Mouse (Mus musculus): ENCODE measurements around the gene Fcgrt. TPM values are rescaled to one million over a fixed set of nuclear protein-coding genes. Genes with fewer than 3 reads are reported as not detected.
"Not testable (repeated sequence)": the region's sequence is repeated elsewhere in the genome, so short reads cannot be mapped to it uniquely, and the experiment has no call there.

Fcgrt gene
- 138 and 143 TPM in 2 replicates for polyA plus RNA-seq (2015; fragmentation: Nextera tagmentation; extraction: Ambion mirVana)

GRCm38 (mm10) chr7:45103652-45104180, at the start of gene Fcgrt:
Gene Fcgrt (minus strand): TSS chr7:45103851.
- peak; percentile 99 for DNase-seq (ENCODE audit: low spot score)
- WGBS: 6% methylated on average over 7 of the region's 7 CpGs
- Histone ChIP-seq H3K4me2 (replicated peaks; ENCODE audit: low read depth, low read length) (peak within 1 kb of the TSS; percentile 69), H3K4me1 (ENCODE audit: insufficient read depth, low read depth, low read length) (peaks cover 4% of the 10 kb centered on the region; the same call in 1 of the 2 replicates), H3K9ac (replicated peaks; ENCODE audit: low read depth) (peak within 1 kb of the TSS; percentile 60), H3K9me3 (ENCODE audit: low read length) (no peaks in the 10 kb centered on the region), H3K27ac (ENCODE audit: low read length) (peak within 1 kb of the TSS; percentile 91), H3K4me3 (ENCODE audit: low read depth, low read length) (peak within 1 kb of the TSS; percentile 49), H3K27me3 (replicated peaks; ENCODE audit: insufficient read depth, low read length) (no peaks in the 10 kb centered on the region), H3K36me3 (ENCODE audit: insufficient read depth, low read length) (no peaks in the 10 kb centered on the region)
- TF ChIP-seq EP300 (IDR thresholded peaks at IDR 0.05): peak; percentile 54; the same call in 1 of the 2 replicates
- 0 out of 2 replicates have a peak, but pooled peaks have one; percentile 17 for TF ChIP-seq CTCF (IDR thresholded peaks at IDR 0.05)
- peak; percentile 99 for ATAC-seq

GRCm38 (mm10) chr7:45153052-45153451, 49.4 kb upstream of the Fcgrt start:
- H3K4me3 ChIP-seq (ENCODE audit: low read depth, low read length); H3K9ac ChIP-seq (replicated peaks; ENCODE audit: low read depth): not testable (repeated sequence)

GRCm38 (mm10) chr7:45151303-45151702, 47.7 kb upstream of the Fcgrt start:
- Histone ChIP-seq H3K4me3 (ENCODE audit: low read depth, low read length) (no peak overlapping the region), H3K9ac (replicated peaks; ENCODE audit: low read depth) (no peak overlapping the region), H3K36me3 (ENCODE audit: insufficient read depth, low read length) (no peaks in the 10 kb centered on the region), H3K9me3 (ENCODE audit: low read length) (no peaks in the 10 kb centered on the region), H3K4me1 (ENCODE audit: insufficient read depth, low read depth, low read length) (no peaks in the 10 kb centered on the region), H3K4me2 (replicated peaks; ENCODE audit: low read depth, low read length) (no peak overlapping the region), H3K27ac (ENCODE audit: low read length) (peak overlapping the region; percentile 22; the same call in 1 of the 2 replicates), H3K27me3 (replicated peaks; ENCODE audit: insufficient read depth, low read length) (no peaks in the 10 kb centered on the region)
- DNase-seq (ENCODE audit: low spot score) (peak; percentile 64), ATAC-seq (no peak)
- TF ChIP-seq EP300 (IDR thresholded peaks at IDR 0.05) (no peak), CTCF (IDR thresholded peaks at IDR 0.05) (no peak)
- 20% methylated on average over 11 of the region's 11 CpGs for WGBS

More at GRCm38 (mm10) chr7:45153052-45153451, 49.4 kb upstream of the Fcgrt start:
- not testable (repeated sequence) for H3K27ac ChIP-seq (ENCODE audit: low read length); H3K27me3 ChIP-seq (replicated peaks; ENCODE audit: insufficient read depth, low read length); ATAC-seq; DNase-seq (ENCODE audit: low spot score); H3K36me3 ChIP-seq (ENCODE audit: insufficient read depth, low read length); H3K4me2 ChIP-seq (replicated peaks; ENCODE audit: low read depth, low read length); H3K4me1 ChIP-seq (ENCODE audit: insufficient read depth, low read depth, low read length); H3K9me3 ChIP-seq (ENCODE audit: low read length)
- WGBS: 91% methylated on average over 2 of the region's 2 CpGs

GRCm38 (mm10) chr7:45150321-45150720, 46.7 kb upstream of the Fcgrt start:
- Histone ChIP-seq H3K4me1 (ENCODE audit: insufficient read depth, low read depth, low read length) (no peaks in the 10 kb centered on the region), H3K4me3 (ENCODE audit: low read depth, low read length) (no peak overlapping the region), H3K4me2 (replicated peaks; ENCODE audit: low read depth, low read length) (no peak overlapping the region), H3K9ac (replicated peaks; ENCODE audit: low read depth) (no peak overlapping the region), H3K27me3 (replicated peaks; ENCODE audit: insufficient read depth, low read length) (no peaks in the 10 kb centered on the region), H3K27ac (ENCODE audit: low read length) (no peak overlapping the region; the same call in 1 of the 2 replicates), H3K36me3 (ENCODE audit: insufficient read depth, low read length) (0 out of 2 replicates have a peak, but pooled peaks cover 9% of the 10 kb centered on the region), H3K9me3 (ENCODE audit: low read length) (no peaks in the 10 kb centered on the region)
- ATAC-seq: no peak
- DNase-seq (ENCODE audit: low spot score): no peak
- WGBS: 52% methylated on average over 4 of the region's 4 CpGs
- no peak for TF ChIP-seq EP300 (IDR thresholded peaks at IDR 0.05)

GRCm38 (mm10) chr7:45149545-45149944, 45.9 kb upstream of the Fcgrt start:
- WGBS: 62% methylated on average over 6 of the region's 6 CpGs
- H3K4me2 ChIP-seq (replicated peaks; ENCODE audit: low read depth, low read length): no peak overlapping the region
- no peaks in the 10 kb centered on the region for H3K27me3 ChIP-seq (replicated peaks; ENCODE audit: insufficient read depth, low read length)
- H3K4me1 ChIP-seq (ENCODE audit: insufficient read depth, low read depth, low read length): no peaks in the 10 kb centered on the region
- no peaks in the 10 kb centered on the region for H3K9me3 ChIP-seq (ENCODE audit: low read length)
- no peak overlapping the region for H3K27ac ChIP-seq (ENCODE audit: low read length)
- H3K36me3 ChIP-seq (ENCODE audit: insufficient read depth, low read length): 0 out of 2 replicates have a peak, but pooled peaks cover 12% of the 10 kb centered on the region
- no peak for ATAC-seq
- TF ChIP-seq EP300 (IDR thresholded peaks at IDR 0.05): no peak
- TF ChIP-seq CTCF (IDR thresholded peaks at IDR 0.05): no peak
- DNase-seq (ENCODE audit: low spot score): peak; percentile 28
- H3K9ac ChIP-seq (replicated peaks; ENCODE audit: low read depth): no peak overlapping the region
- no peak overlapping the region for H3K4me3 ChIP-seq (ENCODE audit: low read depth, low read length)

GRCm38 (mm10) chr7:45148534-45149098, 45.0 kb upstream of the Fcgrt start:
- TF ChIP-seq CTCF (IDR thresholded peaks at IDR 0.05) (no peak), EP300 (IDR thresholded peaks at IDR 0.05) (no peak)
- WGBS: 45% methylated on average over 4 of the region's 4 CpGs
- Histone ChIP-seq H3K4me2 (replicated peaks; ENCODE audit: low read depth, low read length) (no peak overlapping the region), H3K36me3 (ENCODE audit: insufficient read depth, low read length) (0 out of 2 replicates have a peak, but pooled peaks cover 12% of the 10 kb centered on the region), H3K27me3 (replicated peaks; ENCODE audit: insufficient read depth, low read length) (no peaks in the 10 kb centered on the region), H3K27ac (ENCODE audit: low read length) (no peak overlapping the region), H3K9ac (replicated peaks; ENCODE audit: low read depth) (no peak overlapping the region), H3K4me1 (ENCODE audit: insufficient read depth, low read depth, low read length) (no peaks in the 10 kb centered on the region), H3K9me3 (ENCODE audit: low read length) (no peaks in the 10 kb centered on the region), H3K4me3 (ENCODE audit: low read depth, low read length) (no peak overlapping the region)
- no peak for ATAC-seq
- no peak for DNase-seq (ENCODE audit: low spot score)
